Mouse (Mus musculus) liver, embryonic 12.5 days (tissue): ENCODE results near the gene Hadha. TPM values are rescaled to one million over a fixed set of nuclear protein-coding genes. Genes with fewer than 3 reads are reported as not detected.
A peak's percentile ranks its signal among the peaks of the same experiment; 100 is the strongest.

ENCODE experiments used
- ATAC-seq: fragments of 200-750 bp; cut with Nextera tagmentation; 2 replicates; pipeline ENCODE4 v1.8.0; 2017; ENCODE audit warnings: moderate number of reproducible peaks, mild to moderate bottlenecking, moderate library complexity
- H3K27ac ChIP-seq: fragments of 300-500 bp; sonication (generic); 2 replicates; pipeline ENCODE4 v1.5.1; 2016; ENCODE audit warnings: mild to moderate bottlenecking
- H3K27me3 ChIP-seq: fragments of 300-500 bp; sonication (generic); replicated peaks from 2 replicates; pipeline ENCODE4 v1.6.1; 2016; ENCODE audit warnings: mild to moderate bottlenecking, moderate library complexity
- H3K36me3 ChIP-seq: fragments of 300-500 bp; sonication (generic); 2 replicates; pipeline ENCODE4 v1.6.1; 2016; ENCODE audit warnings: mild to moderate bottlenecking, moderate library complexity
- H3K4me1 ChIP-seq: fragments of 300-500 bp; sonication (generic); 2 replicates; pipeline ENCODE4 v1.6.1; 2016
- H3K4me2 ChIP-seq: fragments of 300-500 bp; sonication (generic); 2 replicates; pipeline ENCODE4 v1.6.1; 2016; ENCODE audit warnings: mild to moderate bottlenecking, moderate library complexity
- H3K4me3 ChIP-seq: fragments of 300-500 bp; sonication (generic); 2 replicates; pipeline ENCODE4 v1.5.1; 2016; ENCODE audit warnings: mild to moderate bottlenecking, moderate library complexity
- H3K9ac ChIP-seq: fragments of 300-500 bp; sonication (generic); 2 replicates; pipeline ENCODE4 v1.6.1; 2016; ENCODE audit warnings: mild to moderate bottlenecking, moderate library complexity
- H3K9me3 ChIP-seq: fragments of 300-500 bp; sonication (generic); replicated peaks from 2 replicates; pipeline ENCODE4 v1.6.1; 2016; ENCODE audit warnings: mild to moderate bottlenecking, moderate library complexity
- WGBS: fragments of 180-500 bp; shearing (Covaris S2); methylation state at CpG from one replicate; pipeline ENCODE4 v1.1.7; 2016; ENCODE audit not compliant: insufficient replicate concordance; 5-methylcytosine and 5-hydroxymethylcytosine counted together
- polyA plus RNA-seq: library from polyadenylated mRNA; unstranded; fragments of >200 nt; fragmentation: Nextera tagmentation; extraction: Ambion mirVana; gene quantifications from 2 replicates; pipeline ENCODE4 v1.2.1, GENCODE M21; 2016

Gene Hadha
- polyA plus RNA-seq, 1 experiment from 2014 or later: 92.2 TPM

GRCm38 (mm10) chr5:30172115-30172514 lies 17.2 kb upstream of the Hadha start:
- H3K9ac ChIP-seq: no peak overlapping the region
- peaks cover 9% of the 10 kb centered on the region; the same call in 1 of the 2 replicates for H3K4me1 ChIP-seq
- no peak overlapping the region for H3K4me2 ChIP-seq
- no peaks in the 10 kb centered on the region for H3K27me3 ChIP-seq
- no peaks in the 10 kb centered on the region for H3K9me3 ChIP-seq
- H3K27ac ChIP-seq: no peak overlapping the region
- H3K4me3 ChIP-seq: no peak overlapping the region
- H3K36me3 ChIP-seq: peaks cover 91% of the 10 kb centered on the region
- ATAC-seq: no peak

- ATAC-seq: no peak
- Histone ChIP-seq H3K27me3 (no peaks in the 10 kb centered on the region), H3K4me2 (no peak overlapping the region), H3K4me1 (peaks cover 9% of the 10 kb centered on the region; the same call in 1 of the 2 replicates), H3K4me3 (no peak overlapping the region), H3K27ac (no peak overlapping the region), H3K36me3 (peaks cover 84% of the 10 kb centered on the region), H3K9me3 (no peaks in the 10 kb centered on the region), H3K9ac (no peak overlapping the region)
- 71% methylated on average over 5 of the region's 5 CpGs for WGBS
These were observed 15.5 kb upstream of the Hadha start for GRCm38 (mm10) chr5:30170303-30170940.

- Histone ChIP-seq H3K9me3 (no peaks in the 10 kb centered on the region), H3K4me1 (0 out of 2 replicates have a peak, but pooled peaks cover 4% of the 10 kb centered on the region), H3K27me3 (no peaks in the 10 kb centered on the region), H3K27ac (no peak overlapping the region), H3K9ac (no peak overlapping the region), H3K4me3 (no peak overlapping the region), H3K4me2 (no peak overlapping the region), H3K36me3 (peaks cover 55% of the 10 kb centered on the region)
- 73% methylated on average over 5 of the region's 5 CpGs for WGBS
- no peak for ATAC-seq
These were observed 10.4 kb upstream of the Hadha start for GRCm38 (mm10) chr5:30165234-30165946.

- Histone ChIP-seq H3K4me1 (peaks cover 16% of the 10 kb centered on the region), H3K4me3 (no peak overlapping the region), H3K4me2 (no peak overlapping the region), H3K27ac (no peak overlapping the region), H3K27me3 (no peaks in the 10 kb centered on the region), H3K9me3 (no peaks in the 10 kb centered on the region), H3K36me3 (peaks cover 35% of the 10 kb centered on the region), H3K9ac (no peak overlapping the region)
- 66% methylated on average over 6 of the region's 6 CpGs for WGBS
- no peak for ATAC-seq
These were observed 7.4 kb upstream of the Hadha start for GRCm38 (mm10) chr5:30162339-30162738.

GRCm38 (mm10) chr5:30161836-30162235 lies 6.9 kb upstream of the Hadha start:
- WGBS: 79% methylated on average over 1 of the region's 1 CpGs
- Histone ChIP-seq H3K4me1 (peaks cover 20% of the 10 kb centered on the region), H3K4me2 (no peak overlapping the region), H3K27me3 (no peaks in the 10 kb centered on the region), H3K36me3 (peaks cover 33% of the 10 kb centered on the region), H3K27ac (no peak overlapping the region), H3K4me3 (no peak overlapping the region), H3K9me3 (no peaks in the 10 kb centered on the region), H3K9ac (no peak overlapping the region)
- no peak for ATAC-seq

GRCm38 (mm10) chr5:30159601-30160000 lies 4.6 kb upstream of the Hadha start:
- no peak overlapping the region for H3K4me3 ChIP-seq
- peaks cover 30% of the 10 kb centered on the region for H3K4me1 ChIP-seq

GRCm38 (mm10) chr5:30155821-30156629 lies 1.1 kb upstream of the Hadha start:
- peak overlapping the region; percentile 93 for H3K27ac ChIP-seq
- H3K4me2 ChIP-seq: peak overlapping the region; percentile 79
- ATAC-seq: no peak
- peaks cover 11% of the 10 kb centered on the region; the same call in 1 of the 2 replicates for H3K36me3 ChIP-seq
- no peaks in the 10 kb centered on the region for H3K27me3 ChIP-seq
- no peaks in the 10 kb centered on the region for H3K9me3 ChIP-seq
- peaks cover 42% of the 10 kb centered on the region for H3K4me1 ChIP-seq
- H3K9ac ChIP-seq: peak overlapping the region; percentile 96
- 19% methylated on average over 13 of the region's 13 CpGs for WGBS
- peak overlapping the region; percentile 98 for H3K4me3 ChIP-seq

More at GRCm38 (mm10) chr5:30159601-30160000, 4.6 kb upstream of the Hadha start:
- H3K27me3 ChIP-seq: no peaks in the 10 kb centered on the region
- H3K4me2 ChIP-seq: no peak overlapping the region
- 70% methylated on average over 6 of the region's 6 CpGs for WGBS
- no peak overlapping the region for H3K9ac ChIP-seq
- H3K36me3 ChIP-seq: peaks cover 21% of the 10 kb centered on the region
- no peak for ATAC-seq
- H3K9me3 ChIP-seq: no peaks in the 10 kb centered on the region
- no peak overlapping the region for H3K27ac ChIP-seq

- Histone ChIP-seq H3K4me1 (peaks cover 42% of the 10 kb centered on the region), H3K4me2 (peak overlapping the region; percentile 79), H3K27ac (peak overlapping the region; percentile 93), H3K36me3 (0 out of 2 replicates have a peak, but pooled peaks cover 7% of the 10 kb centered on the region), H3K9me3 (no peaks in the 10 kb centered on the region), H3K4me3 (peak overlapping the region; percentile 98), H3K9ac (peak overlapping the region; percentile 96), H3K27me3 (no peaks in the 10 kb centered on the region)
- peak; percentile 30 for ATAC-seq
- under 1% methylated on average over 31 of the region's 31 CpGs for WGBS
These were observed 432 bp upstream of the Hadha start for GRCm38 (mm10) chr5:30155395-30155792.

- Histone ChIP-seq H3K4me1 (peaks cover 39% of the 10 kb centered on the region), H3K4me3 (peak overlapping the region; percentile 98), H3K36me3 (peaks cover 9% of the 10 kb centered on the region; the same call in 1 of the 2 replicates), H3K27ac (peak overlapping the region; percentile 93), H3K9ac (peak overlapping the region; percentile 96), H3K9me3 (no peaks in the 10 kb centered on the region), H3K27me3 (no peaks in the 10 kb centered on the region), H3K4me2 (peak overlapping the region; percentile 79)
- no peak for ATAC-seq
- 19% methylated on average over 4 of the region's 4 CpGs for WGBS
These were observed 949 bp downstream of the Hadha start for GRCm38 (mm10) chr5:30154013-30154412.

GRCm38 (mm10) chr5:30153222-30153621 lies 1.7 kb downstream of the Hadha start:
- H3K27ac ChIP-seq: no peak overlapping the region
- H3K4me3 ChIP-seq: no peak overlapping the region
- 89% methylated on average over 2 of the region's 2 CpGs for WGBS
- H3K27me3 ChIP-seq: no peaks in the 10 kb centered on the region
- H3K9me3 ChIP-seq: no peaks in the 10 kb centered on the region
- H3K4me1 ChIP-seq: peaks cover 38% of the 10 kb centered on the region
- peak overlapping the region; percentile 48 for H3K4me2 ChIP-seq
- peaks cover 14% of the 10 kb centered on the region; the same call in 1 of the 2 replicates for H3K36me3 ChIP-seq
- peak overlapping the region; percentile 27; the same call in 1 of the 2 replicates for H3K9ac ChIP-seq
- ATAC-seq: no peak

- Histone ChIP-seq H3K4me2 (no peak overlapping the region), H3K27ac (no peak overlapping the region), H3K4me1 (peaks cover 30% of the 10 kb centered on the region), H3K9me3 (no peaks in the 10 kb centered on the region), H3K4me3 (no peak overlapping the region), H3K36me3 (peaks cover 15% of the 10 kb centered on the region), H3K27me3 (no peaks in the 10 kb centered on the region), H3K9ac (no peak overlapping the region)
- no peak for ATAC-seq
- WGBS: 87% methylated on average over 1 of the region's 1 CpGs
These were observed 2.5 kb downstream of the Hadha start for GRCm38 (mm10) chr5:30152413-30152812.

- no peak for ATAC-seq
- Histone ChIP-seq H3K4me2 (no peak overlapping the region; the same call in 1 of the 2 replicates), H3K27me3 (no peaks in the 10 kb centered on the region), H3K4me3 (no peak overlapping the region), H3K27ac (no peak overlapping the region), H3K9ac (no peak overlapping the region), H3K4me1 (peaks cover 28% of the 10 kb centered on the region), H3K9me3 (no peaks in the 10 kb centered on the region), H3K36me3 (peaks cover 19% of the 10 kb centered on the region)
- WGBS: 78% methylated on average over 4 of the region's 4 CpGs
These were observed 3.0 kb downstream of the Hadha start for GRCm38 (mm10) chr5:30152007-30152406.
